Mouse (Mus musculus) heart, embryonic 12.5 days (tissue): Measurements from ENCODE around the gene Kera. TPM values are rescaled to one million over a fixed set of nuclear protein-coding genes. Genes with fewer than 3 reads are reported as not detected.

Source experiments
- ATAC-seq: fragments of 200-750 bp; cut with Nextera tagmentation; 2 replicates; pipeline ENCODE4 v1.8.0; 2017; ENCODE audit warnings: moderate TSS enrichment, moderate library complexity; ENCODE audit not compliant: insufficient number of reproducible peaks, low FRiP score
- H3K27ac ChIP-seq: fragments of 300-500 bp; sonication (generic); 2 replicates; pipeline ENCODE4 v1.5.1; 2016; ENCODE audit warnings: mild to moderate bottlenecking, moderate library complexity; ENCODE audit not compliant: poor library complexity, severe bottlenecking
- H3K27me3 ChIP-seq: fragments of 300-500 bp; sonication (generic); replicated peaks from 2 replicates; pipeline ENCODE4 v1.6.1; 2016; ENCODE audit warnings: mild to moderate bottlenecking, moderate library complexity
- H3K36me3 ChIP-seq: fragments of 300-500 bp; sonication (generic); 2 replicates; pipeline ENCODE4 v1.6.1; 2016; ENCODE audit warnings: mild to moderate bottlenecking, moderate library complexity
- H3K4me1 ChIP-seq: fragments of 300-500 bp; sonication (generic); replicated peaks from 2 replicates; pipeline ENCODE4 v1.6.1; 2016; ENCODE audit warnings: mild to moderate bottlenecking
- H3K4me2 ChIP-seq: fragments of 300-500 bp; sonication (generic); 2 replicates; pipeline ENCODE4 v1.6.1; 2016; ENCODE audit warnings: mild to moderate bottlenecking, moderate library complexity
- H3K4me3 ChIP-seq: fragments of 300-500 bp; sonication (generic); 2 replicates; pipeline ENCODE4 v1.5.1; 2016; ENCODE audit warnings: mild to moderate bottlenecking
- H3K9ac ChIP-seq: fragments of 300-500 bp; sonication (generic); 2 replicates; pipeline ENCODE4 v1.6.1; 2016; ENCODE audit warnings: mild to moderate bottlenecking, moderate library complexity
- H3K9me3 ChIP-seq: fragments of 300-500 bp; sonication (generic); replicated peaks from 2 replicates; pipeline ENCODE4 v1.6.1; 2016; ENCODE audit warnings: mild to moderate bottlenecking, moderate library complexity
- WGBS: fragments of 180-500 bp; shearing (Covaris S2); methylation state at CpG from one replicate; pipeline ENCODE4 v1.1.7; 2016; 5-methylcytosine and 5-hydroxymethylcytosine counted together
- polyA plus RNA-seq: library from polyadenylated mRNA; unstranded; fragments of >200 nt; fragmentation: Nextera tagmentation; extraction: Ambion mirVana; gene quantifications from 2 replicates; pipeline ENCODE4 v1.2.1, GENCODE M21; 2016

Gene Kera
- 0.17 TPM in 1 of 2 replicates, not detected in the other for polyA plus RNA-seq

GRCm38 (mm10) chr10:97606579-97606978 lies at the start of gene Kera:
Gene Kera, plus strand, starts transcription at chr10:97606879.
- Histone ChIP-seq H3K27ac (no peak within 1 kb of the TSS), H3K4me2 (no peak within 1 kb of the TSS), H3K9ac (no peak within 1 kb of the TSS), H3K4me3 (no peak within 1 kb of the TSS), H3K36me3 (no peaks in the 10 kb centered on the region), H3K27me3 (no peaks in the 10 kb centered on the region), H3K4me1 (no peaks in the 10 kb centered on the region), H3K9me3 (no peaks in the 10 kb centered on the region)
- 69% methylated on average over 2 of the region's 2 CpGs for WGBS
- no peak for ATAC-seq

GRCm38 (mm10) chr10:97564957-97565856 lies 41.5 kb upstream of the Kera start, which contains the start of gene Lum:
Gene Lum, plus strand, starts transcription at chr10:97565128.
- WGBS, result 46% methylated on average over 10 of the region's 10 CpGs
- no peaks in the 10 kb centered on the region for H3K27me3 ChIP-seq
- peak within 1 kb of the TSS; percentile 70 for H3K27ac ChIP-seq
- H3K4me3 ChIP-seq, result no peak within 1 kb of the TSS
- 0 out of 2 replicates have a peak, but pooled peaks have one; percentile 9 for ATAC-seq
- peaks cover 4% of the 10 kb centered on the region; the same call in 1 of the 2 replicates for H3K4me1 ChIP-seq
- H3K4me2 ChIP-seq, result peak within 1 kb of the TSS; percentile 41; the same call in 1 of the 2 replicates
- no peak within 1 kb of the TSS for H3K9ac ChIP-seq
- H3K9me3 ChIP-seq, result no peaks in the 10 kb centered on the region
- H3K36me3 ChIP-seq, result no peaks in the 10 kb centered on the region

- H3K9ac ChIP-seq, result no peak overlapping the region
- no peak for ATAC-seq
- 66% methylated on average over 8 of the region's 8 CpGs for WGBS
- H3K4me3 ChIP-seq, result no peak overlapping the region
- H3K9me3 ChIP-seq, result no peaks in the 10 kb centered on the region
- H3K4me2 ChIP-seq, result no peak overlapping the region
- no peaks in the 10 kb centered on the region for H3K27me3 ChIP-seq
- H3K36me3 ChIP-seq, result no peaks in the 10 kb centered on the region
- no peak overlapping the region for H3K27ac ChIP-seq
- H3K4me1 ChIP-seq, result peaks cover 4% of the 10 kb centered on the region; the same call in 1 of the 2 replicates
These were observed 39.1 kb upstream of the Kera start for GRCm38 (mm10) chr10:97567489-97568135.

- Histone ChIP-seq H3K27ac (no peak overlapping the region), H3K4me2 (no peak overlapping the region), H3K9ac (no peak overlapping the region), H3K4me1 (no peaks in the 10 kb centered on the region), H3K27me3 (no peaks in the 10 kb centered on the region), H3K9me3 (no peaks in the 10 kb centered on the region), H3K36me3 (no peaks in the 10 kb centered on the region), H3K4me3 (no peak overlapping the region)
- ATAC-seq, result no peak
- WGBS, result 80% methylated on average over 4 of the region's 4 CpGs
These were observed 24.0 kb upstream of the Kera start for GRCm38 (mm10) chr10:97582543-97583231.

- peak overlapping the region; percentile 43; the same call in 1 of the 2 replicates for H3K27ac ChIP-seq
These were observed 22.5 kb upstream of the Kera start for GRCm38 (mm10) chr10:97584176-97584575.

GRCm38 (mm10) chr10:97587159-97587558 lies 19.5 kb upstream of the Kera start:
- H3K4me1 ChIP-seq, result peaks cover 8% of the 10 kb centered on the region

More at GRCm38 (mm10) chr10:97584176-97584575, 22.5 kb upstream of the Kera start:
- H3K27me3 ChIP-seq, result no peaks in the 10 kb centered on the region
- H3K36me3 ChIP-seq, result no peaks in the 10 kb centered on the region
- no peak overlapping the region for H3K9ac ChIP-seq
- H3K4me2 ChIP-seq, result no peak overlapping the region
- H3K9me3 ChIP-seq, result no peaks in the 10 kb centered on the region
- H3K4me1 ChIP-seq, result no peaks in the 10 kb centered on the region
- no peak for ATAC-seq
- WGBS, result 10% methylated on average over 3 of the region's 3 CpGs
- no peak overlapping the region for H3K4me3 ChIP-seq

GRCm38 (mm10) chr10:97589574-97589973 lies 17.1 kb upstream of the Kera start:
- Histone ChIP-seq H3K9me3 (no peaks in the 10 kb centered on the region), H3K4me3 (no peak overlapping the region), H3K4me2 (no peak overlapping the region), H3K4me1 (peaks cover 8% of the 10 kb centered on the region), H3K27me3 (no peaks in the 10 kb centered on the region), H3K9ac (no peak overlapping the region), H3K36me3 (no peaks in the 10 kb centered on the region), H3K27ac (0 out of 2 replicates have a peak overlapping the region, but pooled peaks have one; percentile 40)
- 27% methylated on average over 6 of the region's 6 CpGs for WGBS
- peak; percentile 59 for ATAC-seq

More at GRCm38 (mm10) chr10:97587159-97587558, 19.5 kb upstream of the Kera start:
- Histone ChIP-seq H3K9ac (no peak overlapping the region), H3K4me3 (no peak overlapping the region), H3K4me2 (no peak overlapping the region), H3K27ac (no peak overlapping the region), H3K36me3 (no peaks in the 10 kb centered on the region), H3K27me3 (no peaks in the 10 kb centered on the region), H3K9me3 (no peaks in the 10 kb centered on the region)
- no peak for ATAC-seq
- 64% methylated on average over 5 of the region's 5 CpGs for WGBS

GRCm38 (mm10) chr10:97591036-97591435 lies 15.6 kb upstream of the Kera start:
- 48% methylated on average over 3 of the region's 3 CpGs for WGBS
- H3K27ac ChIP-seq, result no peak overlapping the region
- no peak overlapping the region for H3K4me3 ChIP-seq
- no peaks in the 10 kb centered on the region for H3K9me3 ChIP-seq
- no peaks in the 10 kb centered on the region for H3K36me3 ChIP-seq
- ATAC-seq, result no peak
- no peaks in the 10 kb centered on the region for H3K27me3 ChIP-seq
- H3K9ac ChIP-seq, result no peak overlapping the region
- no peak overlapping the region for H3K4me2 ChIP-seq
- peaks cover 8% of the 10 kb centered on the region for H3K4me1 ChIP-seq

- H3K4me1 ChIP-seq, result peaks cover 8% of the 10 kb centered on the region
- no peak overlapping the region for H3K9ac ChIP-seq
- no peaks in the 10 kb centered on the region for H3K27me3 ChIP-seq
- H3K27ac ChIP-seq, result no peak overlapping the region
- H3K9me3 ChIP-seq, result no peaks in the 10 kb centered on the region
- H3K4me3 ChIP-seq, result no peak overlapping the region
- H3K4me2 ChIP-seq, result no peak overlapping the region
- no peak for ATAC-seq
- no peaks in the 10 kb centered on the region for H3K36me3 ChIP-seq
- 60% methylated on average over 3 of the region's 3 CpGs for WGBS
These were observed 15.0 kb upstream of the Kera start for GRCm38 (mm10) chr10:97591685-97592084.

- H3K4me1 ChIP-seq, result no peaks in the 10 kb centered on the region
- H3K27ac ChIP-seq, result no peak overlapping the region
- no peak overlapping the region for H3K4me2 ChIP-seq
- ATAC-seq, result no peak
- H3K27me3 ChIP-seq, result no peaks in the 10 kb centered on the region
- WGBS, result 60% methylated on average over 1 of the region's 1 CpGs
- H3K9ac ChIP-seq, result no peak overlapping the region
- H3K36me3 ChIP-seq, result no peaks in the 10 kb centered on the region
- H3K4me3 ChIP-seq, result no peak overlapping the region
- H3K9me3 ChIP-seq, result no peaks in the 10 kb centered on the region
These were observed 11.0 kb upstream of the Kera start for GRCm38 (mm10) chr10:97595680-97596079.

GRCm38 (mm10) chr10:97601744-97602143 lies 4.9 kb upstream of the Kera start:
- no peak overlapping the region for H3K4me3 ChIP-seq
- H3K27me3 ChIP-seq, result no peaks in the 10 kb centered on the region
- 55% methylated on average over 4 of the region's 4 CpGs for WGBS
- no peaks in the 10 kb centered on the region for H3K36me3 ChIP-seq
- no peaks in the 10 kb centered on the region for H3K4me1 ChIP-seq
- no peaks in the 10 kb centered on the region for H3K9me3 ChIP-seq
- no peak overlapping the region for H3K4me2 ChIP-seq
- H3K9ac ChIP-seq, result no peak overlapping the region
- no peak overlapping the region for H3K27ac ChIP-seq
- no peak for ATAC-seq
